ENCODE assay signal across 10 mouse cellular contexts in genomic region chr1:51968994-51969393, GRCm38 (mm10). TPM values are rescaled to one million over a fixed set of nuclear protein-coding genes. Genes with fewer than 3 reads are reported as not detected.
A peak's percentile ranks its signal among the peaks of the same experiment; 100 is the strongest.
DNase-seq lines count a peak whose midpoint lies in the region; ATAC-seq and TF ChIP-seq lines count a peak whose summit lies in the region.
"Had no signal": no experiment of that assay in that cellular context is flagged by ENCODE, and none has a peak within 500 bp of the region (broad histone marks: within the 10 kb centered on the region; RNA-seq: fewer than 3 reads in every experiment).

No protein-coding gene starts in this region.

- H3K27ac ChIP-seq in intestine, embryonic 16.5 days (ENCODE audit: low read length): no peak overlapping the region
- no peak overlapping the region for H3K27ac ChIP-seq in intestine, embryonic 15.5 days
- no peak overlapping the region for H3K27ac ChIP-seq in forebrain, postnatal 0 days (ENCODE audit: low read depth, low read length)
- no peak overlapping the region for H3K27ac ChIP-seq in gastrocnemius, adult 2 months
- H3K27ac ChIP-seq: hindbrain, embryonic 12.5 days; kidney, postnatal 0 days had no signal

- TF ChIP-seq CTCF in forebrain, postnatal 0 days (IDR thresholded peaks at IDR 0.05; ENCODE audit: low read depth): no peak
- TF ChIP-seq CTCF in gastrocnemius, adult 2 months (IDR thresholded peaks at IDR 0.05): no peak

- H3K9me3 ChIP-seq in intestine, embryonic 16.5 days (ENCODE audit: control insufficient read depth, low read length): no peaks in the 10 kb centered on the region
- no peaks in the 10 kb centered on the region for H3K9me3 ChIP-seq in intestine, embryonic 15.5 days
- H3K9me3 ChIP-seq in forebrain, postnatal 0 days (ENCODE audit: low read length): no peaks in the 10 kb centered on the region
- H3K9me3 ChIP-seq: hindbrain, embryonic 12.5 days had no signal

- WGBS in intestine, embryonic 16.5 days: 8% methylated on average over 1 of the region's 1 CpGs
- 3% methylated on average over 1 of the region's 1 CpGs for WGBS in intestine, embryonic 15.5 days
- 4% methylated on average over 1 of the region's 1 CpGs for WGBS in forebrain, postnatal 0 days

- H3K4me1 ChIP-seq in intestine, embryonic 16.5 days (ENCODE audit: control insufficient read depth, insufficient read depth, low read length): no peaks in the 10 kb centered on the region
- no peaks in the 10 kb centered on the region for H3K4me1 ChIP-seq in intestine, embryonic 15.5 days (replicated peaks)
- H3K4me1 ChIP-seq in forebrain, postnatal 0 days (ENCODE audit: insufficient read depth): no peaks in the 10 kb centered on the region
- H3K4me1 ChIP-seq: hindbrain, embryonic 12.5 days had no signal

- no peak overlapping the region for H3K4me2 ChIP-seq in intestine, embryonic 16.5 days (ENCODE audit: low read depth, low read length)
- H3K4me2 ChIP-seq in intestine, embryonic 15.5 days (replicated peaks): no peak overlapping the region
- H3K4me2 ChIP-seq in forebrain, postnatal 0 days (ENCODE audit: low read depth): no peak overlapping the region
- H3K4me2 ChIP-seq: hindbrain, embryonic 12.5 days had no signal

- ATAC-seq in intestine, embryonic 16.5 days: 0 out of 2 replicates have a peak, but pooled peaks have one; percentile 21
- no peak for ATAC-seq in intestine, embryonic 15.5 days
- ATAC-seq in forebrain, postnatal 0 days: no peak

- H3K36me3 ChIP-seq in intestine, embryonic 16.5 days (ENCODE audit: control insufficient read depth, insufficient read depth, low read length): no peaks in the 10 kb centered on the region
- no peaks in the 10 kb centered on the region for H3K36me3 ChIP-seq in intestine, embryonic 15.5 days
- no peaks in the 10 kb centered on the region for H3K36me3 ChIP-seq in forebrain, postnatal 0 days (ENCODE audit: insufficient read depth)
- H3K36me3 ChIP-seq: hindbrain, embryonic 12.5 days had no signal

- H3K27me3 ChIP-seq in intestine, embryonic 16.5 days (replicated peaks; ENCODE audit: control insufficient read depth, insufficient read depth, low read length): no peaks in the 10 kb centered on the region
- no peaks in the 10 kb centered on the region for H3K27me3 ChIP-seq in intestine, embryonic 15.5 days (replicated peaks)
- no peaks in the 10 kb centered on the region for H3K27me3 ChIP-seq in forebrain, postnatal 0 days (ENCODE audit: insufficient read depth, low read length)
- H3K27me3 ChIP-seq: hindbrain, embryonic 12.5 days had no signal

- H3K9ac ChIP-seq in intestine, embryonic 16.5 days (ENCODE audit: low read depth, low read length): no peak overlapping the region
- no peak overlapping the region for H3K9ac ChIP-seq in intestine, embryonic 15.5 days
- no peak overlapping the region for H3K9ac ChIP-seq in forebrain, postnatal 0 days
- H3K9ac ChIP-seq: hindbrain, embryonic 12.5 days had no signal

- H3K4me3 ChIP-seq in intestine, embryonic 16.5 days (ENCODE audit: low read length): no peak overlapping the region
- no peak overlapping the region for H3K4me3 ChIP-seq in intestine, embryonic 15.5 days (replicated peaks)
- H3K4me3 ChIP-seq in forebrain, postnatal 0 days (ENCODE audit: low read depth, low read length): no peak overlapping the region
- no peak overlapping the region for H3K4me3 ChIP-seq in gastrocnemius, adult 2 months
- H3K4me3 ChIP-seq: hindbrain, embryonic 12.5 days; myocyte had no signal

- intact Hi-C loops in gastrocnemius, adult 2 months (cut with DNase I): no loop called here

- DNase-seq in Muller cell, postnatal 12 days (ENCODE audit: inconsistent ontology term): peak; percentile 40
- peak; percentile 51 for DNase-seq in brain, adult 2 months (ENCODE audit: low read depth, low spot score)
- DNase-seq in forebrain, postnatal 0 days: peak; percentile 43
- no peak for DNase-seq in gastrocnemius, adult 2 months
- DNase-seq in embryo, embryonic 10 days (ENCODE audit: low spot score): no peak

RNA-seq across cellular contexts. Expression of gene Stat4, which starts 18.0 kb away (rescaled TPM):
- 0.93 and 1.5 TPM in 2 replicates for polyA plus RNA-seq in intestine, embryonic 16.5 days (2015; fragmentation: Nextera tagmentation; extraction: Ambion mirVana)
- 1.2 and 1.7 TPM in 2 replicates for polyA plus RNA-seq in intestine, embryonic 15.5 days (2015; fragmentation: Nextera tagmentation; extraction: Ambion mirVana)
- total RNA-seq in forebrain, postnatal 0 days (2014; rRNA removed): 0.46 and 0.81 TPM in 2 replicates
- 0.68 and 1.1 TPM in 2 replicates for polyA plus RNA-seq in forebrain, postnatal 0 days (2015; fragmentation: Nextera tagmentation; extraction: Ambion mirVana)
- total RNA-seq in gastrocnemius, adult 2 months (2021): under 1 TPM in 1 of 2 experiments, not detected in 1; 0.08 TPM
- polyA plus RNA-seq: myocyte had no signal

RNA-seq across cellular contexts. Expression of gene Myo1b, which starts 53.1 kb away (rescaled TPM):
- polyA plus RNA-seq in intestine, embryonic 16.5 days (2015; fragmentation: Nextera tagmentation; extraction: Ambion mirVana): 30.8 and 40.8 TPM in 2 replicates
- 45.8 and 54.0 TPM in 2 replicates for polyA plus RNA-seq in intestine, embryonic 15.5 days (2015; fragmentation: Nextera tagmentation; extraction: Ambion mirVana)
- total RNA-seq in forebrain, postnatal 0 days (2014; rRNA removed): 44.4 and 53.0 TPM in 2 replicates
- polyA plus RNA-seq in forebrain, postnatal 0 days (2015; fragmentation: Nextera tagmentation; extraction: Ambion mirVana): 37.0 and 47.4 TPM in 2 replicates
- 10 to 100 TPM in 1 of 2 experiments, 1 to 10 TPM in 1; 8.8 to 13.1 TPM for total RNA-seq in gastrocnemius, adult 2 months (2021)

Comparison
In these comparisons a context has a peak if more than half of its experiments do, and no peak if none do; other contexts are left out.
1. DNase-seq: peak in Muller cell, postnatal 12 days (single experiment), brain, adult 2 months (single experiment) and forebrain, postnatal 0 days (single experiment); none in gastrocnemius, adult 2 months (single experiment) and embryo, embryonic 10 days (single experiment).